Mouse (Mus musculus) hindbrain, postnatal 0 days (tissue): ENCODE measurements at regions not wholly inside any gene's neighbourhood (a gene's known extent, or its start where the extent isn't known, plus 50 kb on each side); places are given as distances from the start of the nearest gene placed in this dataset.

Experiments
- ATAC-seq: fragments of 200-750 bp; cut with Nextera tagmentation; 2 replicates; pipeline ENCODE4 v1.8.0; 2017; ENCODE audit warnings: mild to moderate bottlenecking, moderate TSS enrichment, moderate library complexity
- DNase-seq: peaks from one replicate; pipeline ENCODE4 v3.0.0-alpha.2; 2015; ENCODE audit warnings: low spot score
- H3K27ac ChIP-seq: fragments of 300-500 bp; sonication (generic); 2 replicates; pipeline ENCODE4 v1.5.1; 2014; ENCODE audit warnings: mild to moderate bottlenecking
- H3K27me3 ChIP-seq: fragments of 300-500 bp; sonication (generic); 2 replicates; pipeline ENCODE4 v1.6.1; 2014; ENCODE audit warnings: low read length, mixed read lengths; ENCODE audit not compliant: insufficient read depth
- H3K36me3 ChIP-seq: fragments of 300-500 bp; sonication (generic); 2 replicates; pipeline ENCODE4 v1.6.1; 2014; ENCODE audit warnings: low read length, mixed read lengths; ENCODE audit not compliant: insufficient read depth
- H3K4me1 ChIP-seq: fragments of 300-500 bp; sonication (generic); 2 replicates; pipeline ENCODE4 v1.6.1; 2014; ENCODE audit warnings: antibody characterized with exemption, low read length, mixed read lengths; ENCODE audit not compliant: insufficient read depth
- H3K4me2 ChIP-seq: fragments of 300-500 bp; sonication (generic); 2 replicates; pipeline ENCODE4 v1.6.1; 2014; ENCODE audit warnings: low read depth, mild to moderate bottlenecking, low read length, moderate library complexity, mixed read lengths
- H3K4me3 ChIP-seq: fragments of 300-500 bp; sonication (generic); 2 replicates; pipeline ENCODE4 v1.5.1; 2014; ENCODE audit warnings: low read length
- H3K9ac ChIP-seq: fragments of 300-500 bp; sonication (generic); replicated peaks from 2 replicates; pipeline ENCODE4 v1.6.1; 2014; ENCODE audit warnings: mild to moderate bottlenecking, low read length, moderate library complexity, mixed read lengths
- H3K9me3 ChIP-seq: fragments of 300-500 bp; sonication (generic); 2 replicates; pipeline ENCODE4 v1.6.1; 2016; ENCODE audit warnings: low read length, mixed read lengths
- CTCF ChIP-seq: IDR thresholded peaks from 2 replicates; pipeline ENCODE4 v1.5.1; 2016; ENCODE audit warnings: antibody characterized with exemption, control low read depth, low read depth
- WGBS: fragments of 180-500 bp; shearing (Covaris S2); extraction: QIAGEN DNeasy Blood & Tissue Kit; methylation state at CpG from one replicate; pipeline ENCODE4 v1.1.7; 2014; 5-methylcytosine and 5-hydroxymethylcytosine counted together

GRCm38 (mm10) chr2:47424910-47425309 lies 1389.0 kb upstream of the Acvr2a start:
- no peak overlapping the region for H3K9ac ChIP-seq
- H3K36me3 ChIP-seq = no peaks in the 10 kb centered on the region
- H3K27me3 ChIP-seq = no peaks in the 10 kb centered on the region
- no peak overlapping the region for H3K27ac ChIP-seq
- TF ChIP-seq CTCF = peak; percentile 66
- H3K4me2 ChIP-seq = peak overlapping the region; percentile 49
- 19% methylated on average over 6 of the region's 6 CpGs for WGBS
- ATAC-seq (no peak), DNase-seq (peak; percentile 74)
- H3K9me3 ChIP-seq = no peaks in the 10 kb centered on the region
- H3K4me1 ChIP-seq = no peaks in the 10 kb centered on the region
- H3K4me3 ChIP-seq = no peak overlapping the region

DNA sequence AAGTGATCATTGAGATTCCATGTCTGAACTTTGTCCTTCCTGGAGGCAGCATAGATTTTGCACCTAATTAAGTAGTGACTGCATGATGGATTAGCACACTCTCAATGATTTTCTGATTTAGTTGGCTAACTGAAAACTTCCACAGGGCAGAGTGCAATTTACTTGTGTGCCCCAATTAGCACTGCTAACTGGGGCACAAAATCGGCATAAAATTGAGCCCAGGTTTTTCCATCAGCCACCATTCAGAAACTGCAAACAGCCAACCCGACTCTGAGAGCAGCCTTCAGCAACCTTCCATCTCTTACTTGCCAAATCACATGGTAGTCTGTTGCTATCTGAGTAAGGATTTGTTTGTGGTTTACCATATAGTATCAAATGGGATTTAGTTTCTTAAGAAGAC lies 1384.1 kb upstream of the Acvr2a start:
- no peak overlapping the region for H3K4me2 ChIP-seq
- DNase-seq = no peak
- TF ChIP-seq CTCF = no peak
- no peaks in the 10 kb centered on the region for H3K9me3 ChIP-seq
- H3K36me3 ChIP-seq = no peaks in the 10 kb centered on the region
- H3K27ac ChIP-seq = no peak overlapping the region
- no peak for ATAC-seq
- H3K4me1 ChIP-seq = no peaks in the 10 kb centered on the region
- no peak overlapping the region for H3K4me3 ChIP-seq
- 64% methylated on average over 2 of the region's 2 CpGs for WGBS
- H3K27me3 ChIP-seq = no peaks in the 10 kb centered on the region
- H3K9ac ChIP-seq = no peak overlapping the region

GRCm38 (mm10) chr2:47466043-47466442 lies 1347.9 kb upstream of the Acvr2a start:
- Histone ChIP-seq H3K36me3 (no peaks in the 10 kb centered on the region), H3K27me3 (no peaks in the 10 kb centered on the region), H3K9ac (no peak overlapping the region), H3K4me3 (no peak overlapping the region), H3K9me3 (no peaks in the 10 kb centered on the region), H3K4me1 (no peaks in the 10 kb centered on the region), H3K4me2 (no peak overlapping the region), H3K27ac (no peak overlapping the region)
- no peak for ATAC-seq
- WGBS = 66% methylated on average over 4 of the region's 4 CpGs
- peak; percentile 21 for TF ChIP-seq CTCF
- no peak for DNase-seq

- ATAC-seq (no peak; the same call in 1 of the 2 replicates), DNase-seq (peak; percentile 76)
- no peak overlapping the region for H3K9ac ChIP-seq
- H3K4me1 ChIP-seq = no peaks in the 10 kb centered on the region
- H3K27me3 ChIP-seq = no peaks in the 10 kb centered on the region
- H3K4me3 ChIP-seq = no peak overlapping the region
- H3K9me3 ChIP-seq = no peaks in the 10 kb centered on the region
- 9% methylated on average over 5 of the region's 5 CpGs for WGBS
- H3K27ac ChIP-seq = no peak overlapping the region
- H3K36me3 ChIP-seq = no peaks in the 10 kb centered on the region
- TF ChIP-seq CTCF = peak; percentile 80
- no peak overlapping the region for H3K4me2 ChIP-seq
Observed at GRCm38 (mm10) chr2:47491874-47492539, 1321.9 kb upstream of the Acvr2a start.
